ENCODE assay signal across 7 mouse cellular contexts in the genomic region with DNA sequence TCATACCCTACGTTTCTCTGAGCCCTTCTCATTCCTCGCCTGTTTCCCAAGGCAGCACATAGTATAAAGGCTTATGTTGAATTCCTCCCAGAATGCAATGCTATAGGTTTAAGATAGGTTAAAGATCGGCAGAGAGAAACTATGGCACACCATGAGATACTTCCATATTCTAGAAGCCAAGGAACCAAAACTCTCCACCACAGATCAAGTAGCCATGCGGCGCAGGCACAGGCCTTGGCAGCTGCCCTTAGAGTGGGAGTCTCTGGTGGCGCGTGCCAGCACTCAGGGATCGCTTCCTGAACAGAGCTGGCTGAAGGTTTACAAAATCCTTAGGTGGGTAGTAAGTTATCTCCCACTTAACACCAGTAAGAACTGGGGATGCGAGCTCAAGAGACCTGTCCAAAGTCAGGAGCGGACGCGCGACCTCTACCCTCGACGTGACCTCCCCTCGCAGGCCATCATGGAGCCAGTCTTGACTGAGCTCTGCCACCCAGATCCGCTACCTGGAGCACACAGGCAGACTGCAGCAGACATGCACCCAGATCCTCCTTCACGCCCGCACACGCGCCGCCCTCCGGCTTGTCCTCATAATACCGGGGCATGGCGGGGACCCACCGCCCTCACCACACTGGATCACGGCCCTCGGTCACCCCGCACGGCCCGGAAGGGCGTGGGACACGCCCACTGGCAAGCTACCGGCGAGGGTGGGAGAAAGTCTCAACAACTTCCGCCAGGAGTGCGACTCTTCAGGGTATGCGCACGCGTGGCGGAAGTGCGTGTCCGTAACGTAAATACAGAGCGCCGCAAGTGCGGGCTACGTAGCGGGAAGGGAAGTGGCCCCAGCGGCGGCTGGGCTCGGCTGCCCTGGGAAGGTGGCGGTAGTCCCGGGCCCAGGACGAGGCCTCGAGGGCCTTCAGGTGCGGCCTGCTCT. TPM values are rescaled to one million over a fixed set of nuclear protein-coding genes. Genes with fewer than 3 reads are reported as not detected.
DNase-seq lines count a peak whose midpoint lies in the region; ATAC-seq lines count a peak whose summit lies in the region.

A gene (minus strand): TSS at position 738 of the 931 bp plus-strand sequence.
A gene (plus strand): TSS at position 774 of the 931 bp plus-strand sequence.

- 2% methylated on average over 57 of the region's 57 CpGs for WGBS in intestine, embryonic 16.5 days
- 4% methylated on average over 57 of the region's 57 CpGs for WGBS in midbrain, embryonic 11.5 days

- peak; percentile 98 for ATAC-seq in intestine, embryonic 16.5 days
- peak; percentile 98 for ATAC-seq in midbrain, embryonic 11.5 days (ENCODE audit: low FRiP score)

- peak; percentile 96 for DNase-seq in adrenal gland, adult 8-10 months
- peak; percentile 89 for DNase-seq in embryo, embryonic 9.5 days (ENCODE audit: extremely low spot score)
- peak; percentile 83 to 93 for DNase-seq in gastrocnemius, postnatal 4 days (ENCODE audit: low spot score in 2 of 2)
- DNase-seq in left cerebral cortex, postnatal 36 days (ENCODE audit: low spot score in 2 of 2): peak; percentile 96 to 97
- peak; percentile 98 for DNase-seq in midbrain, embryonic 11.5 days (ENCODE audit: low spot score, missing footprints)
- DNase-seq in skeletal muscle tissue, adult 2 months (ENCODE audit: low read depth, low spot score): peak; percentile 96

- H3K4me2 ChIP-seq in intestine, embryonic 16.5 days (ENCODE audit: low read depth, low read length): peak within 1 kb of the TSS; percentile 78
- H3K4me2 ChIP-seq in midbrain, embryonic 11.5 days: peak within 1 kb of the TSS; percentile 85

- peak within 1 kb of the TSS; percentile 87 for H3K9ac ChIP-seq in intestine, embryonic 16.5 days (ENCODE audit: low read depth, low read length)
- H3K9ac ChIP-seq in midbrain, embryonic 11.5 days (ENCODE audit: low read length): peak within 1 kb of the TSS; percentile 89

- H3K27ac ChIP-seq in intestine, embryonic 16.5 days (ENCODE audit: low read length): peak within 1 kb of the TSS; percentile 62
- H3K27ac ChIP-seq in midbrain, embryonic 11.5 days (ENCODE audit: low read depth, low read length): no peak within 1 kb of the TSS

- H3K27me3 ChIP-seq in intestine, embryonic 16.5 days (replicated peaks; ENCODE audit: control insufficient read depth, insufficient read depth, low read length): no peaks in the 10 kb centered on the region
- H3K27me3 ChIP-seq in midbrain, embryonic 11.5 days (ENCODE audit: control insufficient read depth, insufficient read depth, low read length): no peaks in the 10 kb centered on the region

- H3K9me3 ChIP-seq in intestine, embryonic 16.5 days (ENCODE audit: control insufficient read depth, low read length): no peaks in the 10 kb centered on the region
- no peaks in the 10 kb centered on the region for H3K9me3 ChIP-seq in midbrain, embryonic 11.5 days (ENCODE audit: control insufficient read depth, low read length)

- peak within 1 kb of the TSS; percentile 85 for H3K4me3 ChIP-seq in intestine, embryonic 16.5 days (ENCODE audit: low read length)
- peak within 1 kb of the TSS; percentile 89 for H3K4me3 ChIP-seq in midbrain, embryonic 11.5 days (ENCODE audit: low read depth, low read length)

- intact Hi-C loops in left cerebral cortex, postnatal 36 days (cut with DNase I): no loop called here

- peaks cover 9% of the 10 kb centered on the region for H3K36me3 ChIP-seq in intestine, embryonic 16.5 days (ENCODE audit: control insufficient read depth, insufficient read depth, low read length)
- peaks cover 7% of the 10 kb centered on the region for H3K36me3 ChIP-seq in midbrain, embryonic 11.5 days (ENCODE audit: control insufficient read depth, insufficient read depth, low read length)

- H3K4me1 ChIP-seq in intestine, embryonic 16.5 days (ENCODE audit: control insufficient read depth, insufficient read depth, low read length): peaks cover 12% of the 10 kb centered on the region
- H3K4me1 ChIP-seq in midbrain, embryonic 11.5 days (ENCODE audit: control insufficient read depth, insufficient read depth, low read length): peaks cover 13% of the 10 kb centered on the region

RNA-seq across cellular contexts. Expression of the first gene that starts in this region (rescaled TPM):
- 100 to 1,000 TPM in 3 of 4 experiments, 10 to 100 TPM in 1; 90.0 to 125 (median 111) TPM for total RNA-seq in adrenal gland, adult 8-10 months (2022)
- 10 to 100 TPM; 54.4 to 54.5 TPM for total RNA-seq in gastrocnemius, postnatal 4 days (2021)
- 63.8 and 65.9 TPM in 2 replicates for polyA plus RNA-seq in intestine, embryonic 16.5 days (2015; fragmentation: Nextera tagmentation; extraction: Ambion mirVana)
- total RNA-seq in left cerebral cortex, postnatal 36 days (2021): 10 to 100 TPM; 61.5 to 63.4 TPM
- 55.0 and 61.0 TPM in 2 replicates for polyA plus RNA-seq in midbrain, embryonic 11.5 days (2014; fragmentation: Nextera tagmentation; extraction: Ambion mirVana)

RNA-seq across cellular contexts. Expression of the second gene that starts in this region (rescaled TPM):
- total RNA-seq in adrenal gland, adult 8-10 months (2022): 10 to 100 TPM; 72.8 to 82.8 (median 77.7) TPM
- total RNA-seq in gastrocnemius, postnatal 4 days (2021): 10 to 100 TPM; 35.0 to 38.9 TPM
- 121 and 131 TPM in 2 replicates for polyA plus RNA-seq in intestine, embryonic 16.5 days (2015; fragmentation: Nextera tagmentation; extraction: Ambion mirVana)
- total RNA-seq in left cerebral cortex, postnatal 36 days (2021): 10 to 100 TPM; 51.4 to 61.1 TPM
- polyA plus RNA-seq in midbrain, embryonic 11.5 days (2014; fragmentation: Nextera tagmentation; extraction: Ambion mirVana): 127 and 138 TPM in 2 replicates
